Mouse (Mus musculus) layer of hippocampus, postnatal 36 days (tissue): ENCODE data around the gene Mfap3l. TPM values are rescaled to one million over a fixed set of nuclear protein-coding genes. Genes with fewer than 3 reads are reported as not detected.
"Not testable (repeated sequence)": the region's sequence is repeated elsewhere in the genome, so short reads cannot be mapped to it uniquely, and the experiment has no call there.

Experiments
- DNase-seq, 2 experiments: peaks; one replicate each; pipeline ENCODE4 v3.0.0; 2022
- total RNA-seq, 2 experiments: library from RNA; stranded (reverse); gene quantifications; 2 replicates each; pipeline ENCODE4 v1.2.3; 2021

The Mfap3l gene
- total RNA-seq, 2 experiments from 2014 or later = 43.4 to 47.9 TPM

GRCm38 (mm10) chr8:60650119-60650518 lies 17.5 kb downstream of the Mfap3l start:
- DNase-seq = no peak

- no peak for DNase-seq
Observed at GRCm38 (mm10) chr8:60657425-60658113, 24.9 kb downstream of the Mfap3l start.

- no peak for DNase-seq
Observed at GRCm38 (mm10) chr8:60658114-60658500, 25.5 kb downstream of the Mfap3l start.

- DNase-seq = not testable (repeated sequence)
Observed at GRCm38 (mm10) chr8:60658686-60659085, 26.1 kb downstream of the Mfap3l start.

- DNase-seq = no peak
Observed at GRCm38 (mm10) chr8:60659721-60660120, 27.1 kb downstream of the Mfap3l start.

GRCm38 (mm10) chr8:60661191-60661590 lies 28.6 kb downstream of the Mfap3l start:
- DNase-seq = no peak

- no peak for DNase-seq
Observed at GRCm38 (mm10) chr8:60663552-60663951, 30.9 kb downstream of the Mfap3l start.

- DNase-seq = no peak
Observed at GRCm38 (mm10) chr8:60665821-60666220, 33.2 kb downstream of the Mfap3l start.

- peak in 1 of 2 experiments; percentile 9 for DNase-seq
Observed at GRCm38 (mm10) chr8:60666852-60667251, 34.2 kb downstream of the Mfap3l start.

- DNase-seq = no peak
Observed at GRCm38 (mm10) chr8:60678590-60678989, 46.0 kb downstream of the Mfap3l start.

- DNase-seq = no peak
Observed at GRCm38 (mm10) chr8:60681811-60682210, 49.2 kb downstream of the Mfap3l start.

GRCm38 (mm10) chr8:60682340-60682739 lies 49.7 kb downstream of the Mfap3l start:
- DNase-seq = no peak

- no peak for DNase-seq
Observed at GRCm38 (mm10) chr8:60711516-60712086, 79.0 kb downstream of the Mfap3l start.

GRCm38 (mm10) chr8:60714724-60715123 lies 82.1 kb downstream of the Mfap3l start:
- DNase-seq = no peak

- DNase-seq = no peak
Observed at GRCm38 (mm10) chr8:60718692-60719091, 86.1 kb downstream of the Mfap3l start.

Other genes starting within 250 kb of the Mfap3l start
- not detected for gene Gm10283, start 129.6 kb upstream of the Mfap3l start, total RNA-seq
- under 1 TPM; 0.17 to 0.30 TPM for gene Aadat, start 126.9 kb upstream of the Mfap3l start, total RNA-seq